Mouse (Mus musculus): ENCODE results near the gene Rps5. TPM values are rescaled to one million over a fixed set of nuclear protein-coding genes. Genes with fewer than 3 reads are reported as not detected.
"Not testable (repeated sequence)": the region's sequence is repeated elsewhere in the genome, so short reads cannot be mapped to it uniquely, and the experiment has no call there.

Gene Rps5
- polyA plus RNA-seq, 1 experiment from 2014 or later, result 800 TPM

GRCm38 (mm10) chr7:12937254-12937803, 15.2 kb downstream of the Rps5 start:
- not testable (repeated sequence) for H3K27ac ChIP-seq (ENCODE audit: low read depth, low read length); H3K36me3 ChIP-seq (ENCODE audit: control insufficient read depth, insufficient read depth, low read length); H3K27me3 ChIP-seq (ENCODE audit: control insufficient read depth, insufficient read depth, low read length); H3K9me3 ChIP-seq (ENCODE audit: control insufficient read depth, low read length); H3K4me2 ChIP-seq (ENCODE audit: low read depth, low read length, severe bottlenecking); ATAC-seq (replicated peaks; ENCODE audit: low FRiP score); H3K9ac ChIP-seq (ENCODE audit: low read length); H3K4me1 ChIP-seq (replicated peaks; ENCODE audit: control insufficient read depth, insufficient read depth, low read length); H3K4me3 ChIP-seq (ENCODE audit: low read depth, low read length); DNase-seq (ENCODE audit: low spot score)
- 77% methylated on average over 3 of the region's 4 CpGs for whole genome bisulfite sequencing

GRCm38 (mm10) chr7:12940599-12940998, 18.5 kb downstream of the Rps5 start:
- no peak for DNase-seq (ENCODE audit: low spot score)
- H3K27ac ChIP-seq (ENCODE audit: low read depth, low read length), result no peak overlapping the region
- WGBS, result 83% methylated on average over 4 of the region's 4 CpGs
- no peak for ATAC-seq (replicated peaks; ENCODE audit: low FRiP score)
- H3K4me1 ChIP-seq (replicated peaks; ENCODE audit: control insufficient read depth, insufficient read depth, low read length), result no peaks in the 10 kb centered on the region
- no peaks in the 10 kb centered on the region for H3K27me3 ChIP-seq (ENCODE audit: control insufficient read depth, insufficient read depth, low read length)
- H3K4me3 ChIP-seq (ENCODE audit: low read depth, low read length), result no peak overlapping the region
- no peaks in the 10 kb centered on the region for H3K9me3 ChIP-seq (ENCODE audit: control insufficient read depth, low read length)
- no peak overlapping the region for H3K9ac ChIP-seq (ENCODE audit: low read length)
- no peak overlapping the region for H3K4me2 ChIP-seq (ENCODE audit: low read depth, low read length, severe bottlenecking)
- H3K36me3 ChIP-seq (ENCODE audit: control insufficient read depth, insufficient read depth, low read length), result no peaks in the 10 kb centered on the region

- Histone ChIP-seq H3K9me3 (ENCODE audit: control insufficient read depth, low read length) (no peaks in the 10 kb centered on the region), H3K36me3 (ENCODE audit: control insufficient read depth, insufficient read depth, low read length) (no peaks in the 10 kb centered on the region), H3K4me3 (ENCODE audit: low read depth, low read length) (no peak overlapping the region), H3K4me1 (replicated peaks; ENCODE audit: control insufficient read depth, insufficient read depth, low read length) (no peaks in the 10 kb centered on the region), H3K9ac (ENCODE audit: low read length) (no peak overlapping the region), H3K4me2 (ENCODE audit: low read depth, low read length, severe bottlenecking) (no peak overlapping the region), H3K27ac (ENCODE audit: low read depth, low read length) (no peak overlapping the region), H3K27me3 (ENCODE audit: control insufficient read depth, insufficient read depth, low read length) (no peaks in the 10 kb centered on the region)
- no peak for ATAC-seq (replicated peaks; ENCODE audit: low FRiP score)
- no peak for DNase-seq (ENCODE audit: low spot score)
Observed at GRCm38 (mm10) chr7:12943488-12943887, 21.4 kb downstream of the Rps5 start.

GRCm38 (mm10) chr7:12949032-12949871, 27.2 kb downstream of the Rps5 start:
- H3K9ac ChIP-seq (ENCODE audit: low read length), result peak overlapping the region; percentile 56
- WGBS, result 9% methylated on average over 35 of the region's 35 CpGs
- H3K9me3 ChIP-seq (ENCODE audit: control insufficient read depth, low read length), result no peaks in the 10 kb centered on the region
- ATAC-seq (replicated peaks; ENCODE audit: low FRiP score) (peak; percentile 98), DNase-seq (ENCODE audit: low spot score) (peak; percentile 92)
- H3K4me2 ChIP-seq (ENCODE audit: low read depth, low read length, severe bottlenecking), result peak overlapping the region; percentile 64
- H3K27me3 ChIP-seq (ENCODE audit: control insufficient read depth, insufficient read depth, low read length), result no peaks in the 10 kb centered on the region
- H3K27ac ChIP-seq (ENCODE audit: low read depth, low read length), result peak overlapping the region; percentile 58
- H3K4me3 ChIP-seq (ENCODE audit: low read depth, low read length), result peak overlapping the region; percentile 34
- H3K4me1 ChIP-seq (replicated peaks; ENCODE audit: control insufficient read depth, insufficient read depth, low read length), result no peaks in the 10 kb centered on the region; the same call in 1 of the 2 replicates
- no peaks in the 10 kb centered on the region for H3K36me3 ChIP-seq (ENCODE audit: control insufficient read depth, insufficient read depth, low read length)

- DNase-seq (ENCODE audit: low spot score), result no peak
- peak overlapping the region; percentile 64 for H3K4me2 ChIP-seq (ENCODE audit: low read depth, low read length, severe bottlenecking)
- H3K4me1 ChIP-seq (replicated peaks; ENCODE audit: control insufficient read depth, insufficient read depth, low read length), result no peaks in the 10 kb centered on the region; the same call in 1 of the 2 replicates
- no peaks in the 10 kb centered on the region for H3K9me3 ChIP-seq (ENCODE audit: control insufficient read depth, low read length)
- H3K27ac ChIP-seq (ENCODE audit: low read depth, low read length), result 0 out of 2 replicates have a peak overlapping the region, but pooled peaks have one; percentile 33
- peak overlapping the region; percentile 56 for H3K9ac ChIP-seq (ENCODE audit: low read length)
- WGBS, result 11% methylated on average over 16 of the region's 16 CpGs
- peak overlapping the region; percentile 34 for H3K4me3 ChIP-seq (ENCODE audit: low read depth, low read length)
- no peaks in the 10 kb centered on the region for H3K36me3 ChIP-seq (ENCODE audit: control insufficient read depth, insufficient read depth, low read length)
- H3K27me3 ChIP-seq (ENCODE audit: control insufficient read depth, insufficient read depth, low read length), result no peaks in the 10 kb centered on the region
- ATAC-seq (replicated peaks; ENCODE audit: low FRiP score), result no peak; the same call in none of the 2 replicates
Observed at GRCm38 (mm10) chr7:12949872-12950229, 27.8 kb downstream of the Rps5 start.

- DNase-seq (ENCODE audit: low spot score), result no peak
- no peak for ATAC-seq (replicated peaks; ENCODE audit: low FRiP score)
- H3K4me2 ChIP-seq (ENCODE audit: low read depth, low read length, severe bottlenecking), result no peak overlapping the region
- no peak overlapping the region for H3K27ac ChIP-seq (ENCODE audit: low read depth, low read length)
- H3K9ac ChIP-seq (ENCODE audit: low read length), result no peak overlapping the region
- H3K4me1 ChIP-seq (replicated peaks; ENCODE audit: control insufficient read depth, insufficient read depth, low read length), result no peaks in the 10 kb centered on the region; the same call in 1 of the 2 replicates
- WGBS, result 63% methylated on average over 3 of the region's 3 CpGs
- no peaks in the 10 kb centered on the region for H3K27me3 ChIP-seq (ENCODE audit: control insufficient read depth, insufficient read depth, low read length)
- H3K4me3 ChIP-seq (ENCODE audit: low read depth, low read length), result no peak overlapping the region
- H3K36me3 ChIP-seq (ENCODE audit: control insufficient read depth, insufficient read depth, low read length), result no peaks in the 10 kb centered on the region
- no peaks in the 10 kb centered on the region for H3K9me3 ChIP-seq (ENCODE audit: control insufficient read depth, low read length)
Observed at GRCm38 (mm10) chr7:12954896-12955295, 32.8 kb downstream of the Rps5 start.

- Histone ChIP-seq H3K4me3 (ENCODE audit: low read depth, low read length) (no peak overlapping the region), H3K9me3 (ENCODE audit: control insufficient read depth, low read length) (no peaks in the 10 kb centered on the region), H3K36me3 (ENCODE audit: control insufficient read depth, insufficient read depth, low read length) (no peaks in the 10 kb centered on the region), H3K9ac (ENCODE audit: low read length) (no peak overlapping the region), H3K4me1 (replicated peaks; ENCODE audit: control insufficient read depth, insufficient read depth, low read length) (no peaks in the 10 kb centered on the region), H3K27ac (ENCODE audit: low read depth, low read length) (no peak overlapping the region), H3K27me3 (ENCODE audit: control insufficient read depth, insufficient read depth, low read length) (no peaks in the 10 kb centered on the region), H3K4me2 (ENCODE audit: low read depth, low read length, severe bottlenecking) (no peak overlapping the region)
- ATAC-seq (replicated peaks; ENCODE audit: low FRiP score) (no peak), DNase-seq (ENCODE audit: low spot score) (no peak)
- 71% methylated on average over 5 of the region's 5 CpGs for WGBS
Observed at GRCm38 (mm10) chr7:12957511-12957910, 35.4 kb downstream of the Rps5 start.

- H3K27ac ChIP-seq (ENCODE audit: low read depth, low read length), result no peak overlapping the region
- no peaks in the 10 kb centered on the region for H3K36me3 ChIP-seq (ENCODE audit: control insufficient read depth, insufficient read depth, low read length)
- no peaks in the 10 kb centered on the region for H3K9me3 ChIP-seq (ENCODE audit: control insufficient read depth, low read length)
- ATAC-seq (replicated peaks; ENCODE audit: low FRiP score) (no peak), DNase-seq (ENCODE audit: low spot score) (no peak)
- H3K27me3 ChIP-seq (ENCODE audit: control insufficient read depth, insufficient read depth, low read length), result no peaks in the 10 kb centered on the region
- H3K4me2 ChIP-seq (ENCODE audit: low read depth, low read length, severe bottlenecking), result no peak overlapping the region
- no peaks in the 10 kb centered on the region for H3K4me1 ChIP-seq (replicated peaks; ENCODE audit: control insufficient read depth, insufficient read depth, low read length)
- no peak overlapping the region for H3K4me3 ChIP-seq (ENCODE audit: low read depth, low read length)
- H3K9ac ChIP-seq (ENCODE audit: low read length), result no peak overlapping the region
- 83% methylated on average over 4 of the region's 4 CpGs for WGBS
Observed at GRCm38 (mm10) chr7:12958948-12959347, 36.9 kb downstream of the Rps5 start.

- DNase-seq (ENCODE audit: low spot score) (no peak), ATAC-seq (replicated peaks; ENCODE audit: low FRiP score) (no peak)
- no peak overlapping the region for H3K9ac ChIP-seq (ENCODE audit: low read length)
- H3K27ac ChIP-seq (ENCODE audit: low read depth, low read length), result no peak overlapping the region
- H3K4me2 ChIP-seq (ENCODE audit: low read depth, low read length, severe bottlenecking), result no peak overlapping the region
- no peaks in the 10 kb centered on the region for H3K27me3 ChIP-seq (ENCODE audit: control insufficient read depth, insufficient read depth, low read length)
- no peak overlapping the region for H3K4me3 ChIP-seq (ENCODE audit: low read depth, low read length)
- no peaks in the 10 kb centered on the region for H3K9me3 ChIP-seq (ENCODE audit: control insufficient read depth, low read length)
- H3K36me3 ChIP-seq (ENCODE audit: control insufficient read depth, insufficient read depth, low read length), result no peaks in the 10 kb centered on the region
- WGBS, result 17% methylated on average over 4 of the region's 4 CpGs
- no peaks in the 10 kb centered on the region for H3K4me1 ChIP-seq (replicated peaks; ENCODE audit: control insufficient read depth, insufficient read depth, low read length)
Observed at GRCm38 (mm10) chr7:12959718-12960117, 37.6 kb downstream of the Rps5 start.

Measured in forebrain, embryonic 11.5 days (tissue).